Mouse (Mus musculus) brain, embryonic 14.5 days (tissue): ENCODE measurements around the gene Trp53tg5.

Source experiments
- CTCF ChIP-seq: fragments of 200-500 bp; IDR thresholded peaks from 2 replicates; pipeline ENCODE4 v1.5.1; 2012; ENCODE audit warnings: inconsistent platforms, mild to moderate bottlenecking, moderate library complexity, borderline replicate concordance; ENCODE audit not compliant: insufficient read depth, insufficient read length; ENCODE audit errors: extremely low read depth
- POLR2A ChIP-seq: fragments of 200-500 bp; IDR thresholded peaks from 2 replicates; pipeline ENCODE4 v1.6.1; 2012; ENCODE audit warnings: mild to moderate bottlenecking, inconsistent platforms, borderline replicate concordance; ENCODE audit not compliant: poor library complexity, insufficient read depth, insufficient read length, severe bottlenecking; ENCODE audit errors: extremely low read depth

DNA sequence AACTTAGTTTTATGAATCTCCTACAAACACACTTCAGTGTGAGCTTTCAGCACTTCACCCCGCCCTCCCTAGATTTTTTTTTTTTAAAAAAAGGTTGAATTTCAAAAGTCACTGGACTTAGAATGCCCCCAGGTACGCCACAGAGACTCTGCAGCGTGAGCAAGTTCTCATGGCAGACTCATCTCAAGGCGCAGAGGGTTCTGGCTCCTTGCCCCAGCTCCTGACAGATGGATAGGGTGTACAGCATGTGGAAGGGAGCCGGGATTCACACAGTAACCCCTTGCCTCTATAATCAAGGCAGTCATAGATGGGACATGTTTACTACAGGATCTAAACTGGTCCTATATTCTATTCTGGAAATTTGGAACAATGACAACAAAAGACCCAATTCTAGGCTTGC, 48.1 kb downstream of the Trp53tg5 start:
- TF ChIP-seq POLR2A, result no peak
- TF ChIP-seq CTCF, result no peak
